Mouse (Mus musculus) liver, postnatal 0 days (tissue): ENCODE data around the gene Ptar1. TPM values are rescaled to one million over a fixed set of nuclear protein-coding genes. Genes with fewer than 3 reads are reported as not detected.

ENCODE experiments used
- ATAC-seq: fragments of 200-750 bp; cut with Nextera tagmentation; 2 replicates; pipeline ENCODE4 v1.8.0; 2017; ENCODE audit warnings: mild to moderate bottlenecking, moderate library complexity
- DNase-seq: peaks from one replicate; pipeline ENCODE4 v3.0.0-alpha.2; 2016
- H3K27ac ChIP-seq: fragments of 300-500 bp; sonication (generic); 2 replicates; pipeline ENCODE4 v1.5.1; 2014; ENCODE audit warnings: antibody characterized with exemption, moderate library complexity, mild to moderate bottlenecking, low read depth
- H3K27me3 ChIP-seq: fragments of 300-500 bp; sonication (generic); 2 replicates; pipeline ENCODE4 v1.6.1; 2014; ENCODE audit warnings: low read length, control low read depth, mixed read lengths; ENCODE audit not compliant: insufficient read depth
- H3K36me3 ChIP-seq: fragments of 300-500 bp; sonication (generic); replicated peaks from 2 replicates; pipeline ENCODE4 v1.6.1; 2014; ENCODE audit warnings: mild to moderate bottlenecking, control low read depth, low read length, moderate library complexity, mixed read lengths; ENCODE audit not compliant: insufficient read depth
- H3K4me1 ChIP-seq: fragments of 300-500 bp; sonication (generic); 2 replicates; pipeline ENCODE4 v1.6.1; 2014; ENCODE audit warnings: antibody characterized with exemption, mild to moderate bottlenecking, control low read depth; ENCODE audit not compliant: insufficient read depth
- H3K4me2 ChIP-seq: fragments of 300-500 bp; sonication (generic); 2 replicates; pipeline ENCODE4 v1.6.1; 2014; ENCODE audit warnings: low read depth, mild to moderate bottlenecking, low read length, moderate library complexity, mixed read lengths
- H3K4me3 ChIP-seq: fragments of 300-500 bp; sonication (generic); 2 replicates; pipeline ENCODE4 v1.5.1; 2014; ENCODE audit warnings: low read depth, low read length
- H3K9ac ChIP-seq: fragments of 300-500 bp; sonication (generic); replicated peaks from 2 replicates; pipeline ENCODE4 v1.6.1; 2014; ENCODE audit warnings: mild to moderate bottlenecking, moderate library complexity
- H3K9me3 ChIP-seq: fragments of 300-500 bp; sonication (generic); 2 replicates; pipeline ENCODE4 v1.6.1; 2016; ENCODE audit warnings: mild to moderate bottlenecking, control low read depth, low read length, mixed read lengths
- CTCF ChIP-seq: sonication (generic); IDR thresholded peaks from 2 replicates; pipeline ENCODE4 v1.5.1; 2016; ENCODE audit warnings: antibody characterized with exemption, low read depth
- EP300 ChIP-seq: IDR thresholded peaks from 2 replicates; pipeline ENCODE4 v1.6.1; 2016; ENCODE audit warnings: antibody characterized with exemption, low read depth, mild to moderate bottlenecking
- WGBS: fragments of 180-500 bp; shearing (Covaris S2); extraction: QIAGEN DNeasy Blood & Tissue Kit; methylation state at CpG from one replicate; pipeline ENCODE4 v1.1.7; 2014; ENCODE audit not compliant: insufficient replicate concordance; 5-methylcytosine and 5-hydroxymethylcytosine counted together
- polyA plus RNA-seq: library from polyadenylated mRNA; unstranded; fragments of >200 nt; fragmentation: Nextera tagmentation; extraction: Ambion mirVana; gene quantifications from 2 replicates; pipeline ENCODE4 v1.2.1, GENCODE M21; 2015

Gene Ptar1
- polyA plus RNA-seq, 1 experiment from 2014 or later, result 2.5 TPM

- ATAC-seq (no peak), DNase-seq (no peak)
- no peak overlapping the region for H3K27ac ChIP-seq
- no peaks in the 10 kb centered on the region for H3K9me3 ChIP-seq
- H3K4me2 ChIP-seq, result no peak overlapping the region
- no peaks in the 10 kb centered on the region for H3K36me3 ChIP-seq
- no peaks in the 10 kb centered on the region for H3K4me1 ChIP-seq
- no peaks in the 10 kb centered on the region for H3K27me3 ChIP-seq
- H3K4me3 ChIP-seq, result no peak overlapping the region
- H3K9ac ChIP-seq, result no peak overlapping the region
- TF ChIP-seq EP300 (no peak), CTCF (no peak)
Observed at GRCm38 (mm10) chr19:23779130-23779529, 91.9 kb downstream of the Ptar1 start.

GRCm38 (mm10) chr19:23780105-23780504, 92.9 kb downstream of the Ptar1 start:
- Histone ChIP-seq H3K36me3 (no peaks in the 10 kb centered on the region), H3K4me2 (no peak overlapping the region), H3K4me1 (no peaks in the 10 kb centered on the region), H3K27me3 (no peaks in the 10 kb centered on the region), H3K4me3 (no peak overlapping the region), H3K27ac (no peak overlapping the region), H3K9ac (no peak overlapping the region), H3K9me3 (no peaks in the 10 kb centered on the region)
- 69% methylated on average over 4 of the region's 4 CpGs for WGBS
- ATAC-seq (no peak), DNase-seq (no peak)
- no peak for TF ChIP-seq EP300
- TF ChIP-seq CTCF, result no peak

Other genes with a start within 250 kb of the Ptar1 start
- 0.89 and 0.92 TPM in 2 replicates for gene Mamdc2, start 239.0 kb upstream of the Ptar1 start, polyA plus RNA-seq
- not detected in 2 replicates for gene 1700028P14Rik, start 34.6 kb upstream of the Ptar1 start, polyA plus RNA-seq
- gene Apba1, start 71.5 kb downstream of the Ptar1 start, polyA plus RNA-seq, result 0.07 and 0.11 TPM in 2 replicates